Mouse (Mus musculus) limb, embryonic 11.5 days (tissue): ENCODE data around the gene Smco2. TPM values are rescaled to one million over a fixed set of nuclear protein-coding genes. Genes with fewer than 3 reads are reported as not detected.
A peak's percentile ranks its signal among the peaks of the same experiment; 100 is the strongest.

ENCODE experiments used
- ATAC-seq: fragments of 200-750 bp; cut with Nextera tagmentation; 2 replicates; pipeline ENCODE4 v1.8.0; 2017; ENCODE audit warnings: low read depth; ENCODE audit not compliant: insufficient number of reproducible peaks, low FRiP score, low TSS enrichment
- DNase-seq: peaks from one replicate; pipeline ENCODE4 v3.0.0-alpha.2; 2015; ENCODE audit warnings: low spot score
- H3K27ac ChIP-seq: fragments of 300-500 bp; sonication (generic); replicated peaks from 2 replicates; pipeline ENCODE4 v1.5.1; 2014; ENCODE audit warnings: low read depth, mild to moderate bottlenecking, low read length
- H3K27me3 ChIP-seq: fragments of 300-500 bp; sonication (generic); 2 replicates; pipeline ENCODE4 v1.6.1; 2014; ENCODE audit warnings: mild to moderate bottlenecking, low read length, mixed read lengths; ENCODE audit not compliant: control insufficient read depth, insufficient read depth
- H3K36me3 ChIP-seq: fragments of 300-500 bp; sonication (generic); 2 replicates; pipeline ENCODE4 v1.6.1; 2014; ENCODE audit warnings: mild to moderate bottlenecking, low read length, moderate library complexity, mixed read lengths; ENCODE audit not compliant: control insufficient read depth, insufficient read depth
- H3K4me1 ChIP-seq: fragments of 300-500 bp; sonication (generic); 2 replicates; pipeline ENCODE4 v1.6.1; 2014; ENCODE audit warnings: low read length, mixed read lengths; ENCODE audit not compliant: control insufficient read depth, insufficient read depth
- H3K4me2 ChIP-seq: fragments of 300-500 bp; sonication (generic); 2 replicates; pipeline ENCODE4 v1.6.1; 2014; ENCODE audit warnings: low read depth, mild to moderate bottlenecking, moderate library complexity; ENCODE audit not compliant: severe bottlenecking
- H3K4me3 ChIP-seq: fragments of 300-500 bp; sonication (generic); 2 replicates; pipeline ENCODE4 v1.5.1; 2014; ENCODE audit warnings: low read depth, low read length
- H3K9ac ChIP-seq: fragments of 300-500 bp; sonication (generic); 2 replicates; pipeline ENCODE4 v1.6.1; 2014; ENCODE audit warnings: mild to moderate bottlenecking, low read length
- H3K9me3 ChIP-seq: fragments of 300-500 bp; sonication (generic); 2 replicates; pipeline ENCODE4 v1.6.1; 2016; ENCODE audit warnings: low read length; ENCODE audit not compliant: control insufficient read depth
- WGBS: fragments of 180-500 bp; shearing (Covaris S2); extraction: QIAGEN DNeasy Blood & Tissue Kit; methylation state at CpG from one replicate; pipeline ENCODE4 v1.1.7; 2014; 5-methylcytosine and 5-hydroxymethylcytosine counted together
- polyA plus RNA-seq: library from polyadenylated mRNA; unstranded; fragments of >200 nt; fragmentation: Nextera tagmentation; extraction: Ambion mirVana; gene quantifications from 2 replicates; pipeline ENCODE4 v1.2.1, GENCODE M21; 2014

The Smco2 gene
- polyA plus RNA-seq, 1 experiment from 2014 or later: not detected

- no peak overlapping the region for H3K4me3 ChIP-seq
- DNase-seq (no peak), ATAC-seq (no peak)
- H3K9ac ChIP-seq: no peak overlapping the region
- no peaks in the 10 kb centered on the region for H3K27me3 ChIP-seq
- 0 out of 2 replicates have a peak, but pooled peaks cover 2% of the 10 kb centered on the region for H3K36me3 ChIP-seq
- WGBS: 98% methylated on average over 1 of the region's 1 CpGs
- no peaks in the 10 kb centered on the region for H3K9me3 ChIP-seq
- no peak overlapping the region for H3K4me2 ChIP-seq
- no peak overlapping the region for H3K27ac ChIP-seq
- peaks cover 4% of the 10 kb centered on the region; the same call in 1 of the 2 replicates for H3K4me1 ChIP-seq
These were observed 57.9 kb downstream of the Smco2 start for GRCm38 (mm10) chr6:146907795-146908190.

DNA sequence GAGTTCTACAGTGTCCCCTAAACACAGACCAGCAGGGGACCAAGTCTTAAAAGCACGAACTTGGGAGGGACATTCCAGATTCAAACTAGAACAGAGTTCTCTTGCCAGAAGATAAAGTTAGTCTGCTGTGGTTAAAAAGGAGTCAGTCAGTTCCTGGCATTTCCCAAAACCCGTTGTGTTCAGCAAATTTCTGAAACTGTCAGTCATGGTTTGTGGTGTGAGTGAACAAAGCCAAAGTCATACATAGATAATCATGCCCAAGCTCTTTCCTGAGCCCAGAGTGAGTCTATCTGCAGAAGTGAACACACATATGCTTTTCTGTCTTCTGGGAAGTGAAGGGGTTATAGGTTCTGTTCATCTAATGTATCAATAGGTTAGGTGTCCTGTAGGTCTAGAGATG, 58.9 kb downstream of the Smco2 start:
- H3K9ac ChIP-seq: no peak overlapping the region
- DNase-seq: no peak
- no peak overlapping the region for H3K4me2 ChIP-seq
- H3K4me1 ChIP-seq: peaks cover 12% of the 10 kb centered on the region
- no peaks in the 10 kb centered on the region for H3K27me3 ChIP-seq
- H3K9me3 ChIP-seq: no peaks in the 10 kb centered on the region
- WGBS: 85% methylated on average over 2 of the region's 2 CpGs
- H3K27ac ChIP-seq: no peak overlapping the region
- H3K4me3 ChIP-seq: no peak overlapping the region
- 0 out of 2 replicates have a peak, but pooled peaks cover 2% of the 10 kb centered on the region for H3K36me3 ChIP-seq
- ATAC-seq: no peak

GRCm38 (mm10) chr6:146909725-146910489, 60.0 kb downstream of the Smco2 start:
- H3K27ac ChIP-seq: no peak overlapping the region
- ATAC-seq (no peak), DNase-seq (no peak)
- no peaks in the 10 kb centered on the region for H3K27me3 ChIP-seq
- no peak overlapping the region for H3K9ac ChIP-seq
- no peaks in the 10 kb centered on the region for H3K9me3 ChIP-seq
- peaks cover 12% of the 10 kb centered on the region for H3K4me1 ChIP-seq
- no peak overlapping the region for H3K4me2 ChIP-seq
- H3K36me3 ChIP-seq: 0 out of 2 replicates have a peak, but pooled peaks cover 2% of the 10 kb centered on the region
- WGBS: 85% methylated on average over 5 of the region's 5 CpGs
- no peak overlapping the region for H3K4me3 ChIP-seq

DNA sequence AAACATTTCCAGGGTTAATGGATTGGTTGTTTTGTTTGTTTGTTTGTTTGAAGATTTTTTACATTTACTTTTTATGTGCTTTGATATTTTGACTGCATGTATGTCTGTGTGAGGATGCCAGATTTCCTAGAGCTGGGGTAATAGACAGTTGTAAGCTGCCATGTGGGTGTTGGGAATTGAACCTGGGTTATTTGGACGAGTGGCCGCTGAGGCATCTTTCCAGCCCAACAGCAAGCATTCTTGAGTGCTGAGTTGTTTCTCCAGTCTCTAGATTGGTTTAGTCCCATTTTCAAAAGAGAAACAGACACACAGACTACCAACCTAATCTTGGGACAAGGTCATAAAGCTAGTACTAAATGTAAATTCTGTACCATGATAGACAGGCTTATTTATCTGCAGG, 60.9 kb downstream of the Smco2 start:
- Histone ChIP-seq H3K27me3 (no peaks in the 10 kb centered on the region), H3K9ac (no peak overlapping the region), H3K4me1 (peaks cover 12% of the 10 kb centered on the region), H3K9me3 (no peaks in the 10 kb centered on the region), H3K36me3 (0 out of 2 replicates have a peak, but pooled peaks cover 2% of the 10 kb centered on the region), H3K4me2 (no peak overlapping the region), H3K27ac (no peak overlapping the region), H3K4me3 (no peak overlapping the region)
- DNase-seq (no peak), ATAC-seq (no peak)
- WGBS: 88% methylated on average over 2 of the region's 2 CpGs

- WGBS: 11% methylated on average over 3 of the region's 3 CpGs
- Histone ChIP-seq H3K27me3 (no peaks in the 10 kb centered on the region), H3K4me2 (no peak overlapping the region), H3K9me3 (no peaks in the 10 kb centered on the region), H3K27ac (peak overlapping the region; percentile 52; the same call in 1 of the 2 replicates), H3K4me3 (no peak overlapping the region), H3K4me1 (peaks cover 12% of the 10 kb centered on the region), H3K36me3 (0 out of 2 replicates have a peak, but pooled peaks cover 2% of the 10 kb centered on the region), H3K9ac (no peak overlapping the region)
- DNase-seq (no peak), ATAC-seq (no peak)
These were observed 63.1 kb downstream of the Smco2 start for GRCm38 (mm10) chr6:146912835-146913488.

GRCm38 (mm10) chr6:146913489-146914198, 63.7 kb downstream of the Smco2 start:
- 0 out of 2 replicates have a peak, but pooled peaks cover 2% of the 10 kb centered on the region for H3K36me3 ChIP-seq
- WGBS: 46% methylated on average over 4 of the region's 4 CpGs
- no peak overlapping the region for H3K9ac ChIP-seq
- no peak overlapping the region for H3K4me3 ChIP-seq
- ATAC-seq: no peak
- no peaks in the 10 kb centered on the region for H3K27me3 ChIP-seq
- H3K9me3 ChIP-seq: no peaks in the 10 kb centered on the region
- DNase-seq: no peak
- H3K4me1 ChIP-seq: peaks cover 12% of the 10 kb centered on the region
- no peak overlapping the region for H3K4me2 ChIP-seq
- H3K27ac ChIP-seq: peak overlapping the region; percentile 52; the same call in 1 of the 2 replicates

DNA sequence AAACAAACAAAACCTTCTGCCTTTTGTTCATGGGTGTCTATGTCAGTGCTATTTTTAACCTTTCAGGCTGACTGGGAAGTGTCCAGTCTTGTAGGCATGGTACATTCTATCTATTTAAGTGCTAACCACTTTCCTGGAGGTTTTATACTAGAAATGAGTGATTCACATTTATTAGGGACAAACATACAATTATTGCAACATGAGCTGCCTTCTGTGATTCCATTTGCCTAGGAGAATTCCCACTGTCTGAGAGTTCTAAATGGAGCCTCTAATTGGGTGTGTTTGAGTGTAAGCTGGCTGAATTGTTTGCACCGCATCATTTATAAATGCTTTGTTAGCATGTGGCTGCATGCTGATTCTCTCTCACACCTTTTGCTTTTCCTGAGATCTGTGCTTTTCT, 65.9 kb downstream of the Smco2 start:
- Histone ChIP-seq H3K4me1 (peaks cover 12% of the 10 kb centered on the region), H3K27me3 (no peaks in the 10 kb centered on the region), H3K4me2 (no peak overlapping the region), H3K9me3 (no peaks in the 10 kb centered on the region), H3K9ac (no peak overlapping the region), H3K27ac (no peak overlapping the region), H3K36me3 (no peaks in the 10 kb centered on the region), H3K4me3 (no peak overlapping the region)
- WGBS: 87% methylated on average over 1 of the region's 1 CpGs
- no peak for ATAC-seq
- DNase-seq: no peak

DNA sequence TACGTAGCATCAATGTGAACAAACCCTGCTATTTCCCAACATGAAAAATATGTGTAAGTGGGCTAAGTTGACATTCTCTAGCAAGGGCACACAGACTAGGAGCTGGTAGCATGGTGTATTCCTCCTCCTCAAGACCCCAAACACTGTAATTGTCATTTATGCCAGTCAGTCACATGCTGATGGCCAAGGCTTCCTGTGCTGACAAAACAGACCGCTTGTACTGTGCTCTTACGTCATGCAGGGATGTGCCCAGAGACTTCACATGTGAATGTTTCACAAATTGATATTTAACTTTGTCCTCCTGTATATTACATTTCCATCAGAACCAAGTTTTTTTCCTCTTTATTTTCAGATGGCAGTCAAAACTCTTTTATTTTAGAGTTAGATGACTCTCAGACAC, 67.5 kb downstream of the Smco2 start:
- H3K36me3 ChIP-seq: no peaks in the 10 kb centered on the region
- no peak for DNase-seq
- no peak overlapping the region for H3K9ac ChIP-seq
- no peak overlapping the region for H3K4me3 ChIP-seq
- H3K9me3 ChIP-seq: no peaks in the 10 kb centered on the region
- H3K27me3 ChIP-seq: no peaks in the 10 kb centered on the region
- 87% methylated on average over 3 of the region's 3 CpGs for WGBS
- no peak overlapping the region for H3K4me2 ChIP-seq
- no peak overlapping the region for H3K27ac ChIP-seq
- no peak for ATAC-seq
- H3K4me1 ChIP-seq: peaks cover 9% of the 10 kb centered on the region
